Mouse (Mus musculus): ENCODE measurements around the gene Tgtp2.

- no peak for TF ChIP-seq EP300 (optimal IDR thresholded peaks at IDR 0.05)
- TF ChIP-seq CTCF (IDR thresholded peaks at IDR 0.05; ENCODE audit: low read depth), result no peak
These were observed 17.9 kb upstream of the Tgtp2 start for GRCm38 (mm10) chr11:49081886-49082285.

Measured in stomach, postnatal 0 days (tissue).